29 mouse cellular contexts compared by ENCODE assay signal in genomic region chr15:103375112-103375800, GRCm38 (mm10). TPM values are rescaled to one million over a fixed set of nuclear protein-coding genes. Genes with fewer than 3 reads are reported as not detected.
DNase-seq lines count a peak whose midpoint lies in the region; ATAC-seq and TF ChIP-seq lines count a peak whose summit lies in the region.
"Had no signal": no experiment of that assay in that cellular context is flagged by ENCODE, and none has a peak within 500 bp of the region (broad histone marks: within the 10 kb centered on the region; RNA-seq: fewer than 3 reads in every experiment).

No protein-coding gene starts in this region.

- no peak for DNase-seq in gastrocnemius, adult 2 months
- no peak for DNase-seq in gastrocnemius, postnatal 10 days
- peak; percentile 68 to 70 for DNase-seq in heart, adult 18-20 months
- peak; percentile 57 to 58 for DNase-seq in heart, adult 9 months (ENCODE audit: low spot score in 2 of 2)
- no peak for DNase-seq in heart, postnatal 4 days
- no peak for DNase-seq in stomach, postnatal 0 days (ENCODE audit: low spot score)
- DNase-seq: adrenal gland, adult 8-10 months; adrenal gland, postnatal 14 days; adrenal gland, postnatal 36 days; B cell, adult 2 months; cerebellum, adult 11 months; cerebellum, adult 18-20 months; cerebellum, adult 8-10 months; cerebellum, adult 9-11 months; cerebellum, postnatal 14 days had no signal

- 83% methylated on average over 4 of the region's 4 CpGs for WGBS in heart, embryonic 12.5 days
- 77% methylated on average over 4 of the region's 4 CpGs for WGBS in stomach, postnatal 0 days

- TF ChIP-seq POLR2A in myocyte (IDR thresholded peaks at IDR 0.05; ENCODE audit: insufficient read length, low read depth) = no peak

- no peaks in the 10 kb centered on the region for H3K27me3 ChIP-seq in heart, embryonic 12.5 days (replicated peaks)
- H3K27me3 ChIP-seq in myocyte (ENCODE audit: control insufficient read depth, insufficient read depth, insufficient read length) = no peaks in the 10 kb centered on the region
- H3K27me3 ChIP-seq in stomach, postnatal 0 days (ENCODE audit: control insufficient read depth, insufficient read depth, low read length) = no peaks in the 10 kb centered on the region
- H3K27me3 ChIP-seq: CH12.LX; embryonic facial prominence, embryonic 12.5 days; forebrain, embryonic 13.5 days; forebrain, embryonic 15.5 days; Patski had no signal

- no peaks in the 10 kb centered on the region for H3K9me3 ChIP-seq in heart, embryonic 12.5 days (replicated peaks)
- H3K9me3 ChIP-seq in stomach, postnatal 0 days (ENCODE audit: control insufficient read depth, low read length) = no peaks in the 10 kb centered on the region
- H3K9me3 ChIP-seq: embryonic facial prominence, embryonic 10.5 days; embryonic facial prominence, embryonic 12.5 days; forebrain, embryonic 13.5 days; forebrain, embryonic 15.5 days; G1E had no signal

- intact Hi-C loops in gastrocnemius, adult 2 months (cut with DNase I) = no loop called here

- no peak for TF ChIP-seq EP300 in stomach, postnatal 0 days (optimal IDR thresholded peaks at IDR 0.05)

- H3K36me3 ChIP-seq in heart, embryonic 12.5 days = no peaks in the 10 kb centered on the region
- H3K36me3 ChIP-seq in myocyte (ENCODE audit: control insufficient read depth, insufficient read depth) = no peaks in the 10 kb centered on the region
- no peaks in the 10 kb centered on the region for H3K36me3 ChIP-seq in stomach, postnatal 0 days (ENCODE audit: control insufficient read depth, insufficient read depth, low read length)
- H3K36me3 ChIP-seq: embryonic facial prominence, embryonic 10.5 days; embryonic facial prominence, embryonic 12.5 days; forebrain, embryonic 15.5 days; G1E had no signal

- H3K4me3 ChIP-seq in gastrocnemius, adult 2 months = no peak overlapping the region
- H3K4me3 ChIP-seq in heart, embryonic 12.5 days = no peak overlapping the region
- no peak overlapping the region for H3K4me3 ChIP-seq in myocyte
- H3K4me3 ChIP-seq in stomach, postnatal 0 days (ENCODE audit: low read depth, low read length) = no peak overlapping the region
- H3K4me3 ChIP-seq: embryonic facial prominence, embryonic 10.5 days; embryonic facial prominence, embryonic 12.5 days; forebrain, embryonic 13.5 days; forebrain, embryonic 15.5 days had no signal

- H3K79me2 ChIP-seq in myocyte (ENCODE audit: control insufficient read depth, insufficient read depth) = no peaks in the 10 kb centered on the region

- no peak overlapping the region for H3ac ChIP-seq in myocyte (ENCODE audit: control insufficient read depth, insufficient read length)

- ATAC-seq in heart, embryonic 12.5 days (ENCODE audit: insufficient number of reproducible peaks, low FRiP score) = no peak
- no peak for ATAC-seq in stomach, postnatal 0 days (ENCODE audit: low FRiP score, low TSS enrichment)
- ATAC-seq: activated CD4-positive, CD25-positive, alpha-beta regulatory T cell, adult 4 months; CD4-positive, CD25-positive, alpha-beta regulatory T cell, adult 4 months; forebrain, embryonic 13.5 days; forebrain, embryonic 15.5 days; Patski had no signal

- no peak overlapping the region for H3K9ac ChIP-seq in heart, embryonic 12.5 days
- H3K9ac ChIP-seq in stomach, postnatal 0 days (ENCODE audit: low read length) = no peak overlapping the region
- H3K9ac ChIP-seq: embryonic facial prominence, embryonic 12.5 days; forebrain, embryonic 13.5 days; forebrain, embryonic 15.5 days had no signal

- peak overlapping the region; percentile 72 for H3K27ac ChIP-seq in gastrocnemius, adult 2 months
- no peak overlapping the region for H3K27ac ChIP-seq in heart, embryonic 12.5 days (ENCODE audit: poor library complexity, severe bottlenecking)
- H3K27ac ChIP-seq in stomach, postnatal 0 days (replicated peaks) = no peak overlapping the region
- H3K27ac ChIP-seq: embryonic facial prominence, embryonic 10.5 days; embryonic facial prominence, embryonic 12.5 days; forebrain, embryonic 13.5 days; forebrain, embryonic 15.5 days had no signal

- TF ChIP-seq CTCF in gastrocnemius, adult 2 months (IDR thresholded peaks at IDR 0.05) = no peak
- TF ChIP-seq CTCF in stomach, postnatal 0 days (IDR thresholded peaks at IDR 0.05; ENCODE audit: low read depth) = no peak

- peaks cover 52% of the 10 kb centered on the region for H3K4me1 ChIP-seq in heart, embryonic 12.5 days (replicated peaks)
- H3K4me1 ChIP-seq in stomach, postnatal 0 days (replicated peaks; ENCODE audit: control insufficient read depth, insufficient read depth) = peaks cover 7% of the 10 kb centered on the region; the same call in 1 of the 2 replicates
- H3K4me1 ChIP-seq: forebrain, embryonic 15.5 days had no signal

- H3K4me2 ChIP-seq in heart, embryonic 12.5 days = no peak overlapping the region
- H3K4me2 ChIP-seq in myocyte (ENCODE audit: low read depth) = no peak overlapping the region
- H3K4me2 ChIP-seq in stomach, postnatal 0 days (replicated peaks; ENCODE audit: low read depth) = no peak overlapping the region
- H3K4me2 ChIP-seq: embryonic facial prominence, embryonic 12.5 days; forebrain, embryonic 13.5 days; forebrain, embryonic 15.5 days had no signal

TF ChIP-seq in myocyte, 11 proteins besides CTCF, POLR2A, EP300 and RAD21:
- TF ChIP-seq E2F4 (IDR thresholded peaks at IDR 0.05; ENCODE audit: insufficient read depth) (no peak), MYOD1 (IDR thresholded peaks at IDR 0.05; ENCODE audit: control insufficient read depth in 1 of 3, insufficient read length in 2 of 3, low read depth in 2 of 3) (peak in 1 of 3 experiments; percentile 22), MYOG (IDR thresholded peaks at IDR 0.05; ENCODE audit: control insufficient read depth in 1 of 3, insufficient read depth in 1 of 3, insufficient read length in 2 of 3, low read depth in 2 of 3) (peak in 2 of 3 experiments; percentile 7 to 18), MAX (IDR thresholded peaks at IDR 0.05; ENCODE audit: low read depth) (no peak)

RNA-seq across cellular contexts. Expression of gene Itga5, which starts 8.7 kb away (rescaled TPM):
- total RNA-seq in gastrocnemius, adult 2 months (2021) = 1 to 10 TPM; 5.0 to 10.0 TPM
- 10 to 100 TPM; 27.6 to 40.5 TPM for total RNA-seq in gastrocnemius, postnatal 10 days (2021)
- total RNA-seq in heart, adult 18-20 months (2021) = 10 to 100 TPM; 30.8 to 37.3 TPM
- 111 and 115 TPM in 2 replicates for polyA plus RNA-seq in heart, embryonic 12.5 days (2016; fragmentation: Nextera tagmentation; extraction: Ambion mirVana)
- 100 to 1,000 TPM; 120 to 121 TPM for total RNA-seq in heart, postnatal 4 days (2021)
- polyA plus RNA-seq in myocyte (2012; fragmentation: generic; extraction: Trizol) = 162 TPM
- 28.7 and 36.2 TPM in 2 replicates for polyA plus RNA-seq in stomach, postnatal 0 days (2015; fragmentation: Nextera tagmentation; extraction: Ambion mirVana)

RNA-seq across cellular contexts. Expression of gene Zfp385a, which starts 35.4 kb away (rescaled TPM):
- 10 to 100 TPM in 1 of 2 experiments, 1 to 10 TPM in 1; 8.0 to 13.0 TPM for total RNA-seq in gastrocnemius, adult 2 months (2021)
- total RNA-seq in gastrocnemius, postnatal 10 days (2021) = 10 to 100 TPM; 39.3 to 45.7 TPM
- 10 to 100 TPM in 1 of 2 experiments, 1 to 10 TPM in 1; 8.9 to 10.3 TPM for total RNA-seq in heart, adult 18-20 months (2021)
- polyA plus RNA-seq in heart, embryonic 12.5 days (2016; fragmentation: Nextera tagmentation; extraction: Ambion mirVana) = 9.2 and 10.3 TPM in 2 replicates
- 10 to 100 TPM; 21.9 to 22.0 TPM for total RNA-seq in heart, postnatal 4 days (2021)
- polyA plus RNA-seq in myocyte (2012; fragmentation: generic; extraction: Trizol) = 35.6 TPM
- polyA plus RNA-seq in stomach, postnatal 0 days (2015; fragmentation: Nextera tagmentation; extraction: Ambion mirVana) = 6.0 and 7.4 TPM in 2 replicates
- polyA plus RNA-seq: activated CD4-positive, CD25-positive, alpha-beta regulatory T cell, adult 4 months; CD4-positive, CD25-positive, alpha-beta regulatory T cell, adult 4 months had no signal

RNA-seq across cellular contexts. Expression of gene Gtsf1, which starts 55.0 kb away (rescaled TPM):
- total RNA-seq in gastrocnemius, adult 2 months (2021) = not detected
- total RNA-seq in gastrocnemius, postnatal 10 days (2021) = not detected
- not detected for total RNA-seq in heart, adult 18-20 months (2021)
- 59.5 and 62.3 TPM in 2 replicates for polyA plus RNA-seq in heart, embryonic 12.5 days (2016; fragmentation: Nextera tagmentation; extraction: Ambion mirVana)
- total RNA-seq in heart, postnatal 4 days (2021) = 1 to 10 TPM; 1.3 to 1.8 TPM
- polyA plus RNA-seq in myocyte (2012; fragmentation: generic; extraction: Trizol) = 0.71 TPM
- polyA plus RNA-seq in stomach, postnatal 0 days (2015; fragmentation: Nextera tagmentation; extraction: Ambion mirVana) = not detected in 2 replicates
- total RNA-seq: adrenal gland, adult 18-20 months; adrenal gland, adult 8-10 months; adrenal gland, postnatal 14 days; adrenal gland, postnatal 36 days; CH12.LX; G1E had no signal
- polyA plus RNA-seq: activated CD4-positive, CD25-positive, alpha-beta regulatory T cell, adult 4 months; CD4-positive, CD25-positive, alpha-beta regulatory T cell, adult 4 months; embryonic facial prominence, embryonic 10.5 days; embryonic facial prominence, embryonic 12.5 days; embryonic facial prominence, embryonic 14.5 days; forebrain, embryonic 11.5 days; forebrain, embryonic 13.5 days; forebrain, embryonic 15.5 days; G1E; Patski had no signal

Comparison
In these comparisons a context has a peak if more than half of its experiments do, and no peak if none do; other contexts are left out.
1. DNase-seq: peak in heart, adult 18-20 months (2 of 2) and heart, adult 9 months (2 of 2); none in gastrocnemius, adult 2 months (single experiment), gastrocnemius, postnatal 10 days (single experiment), heart, postnatal 4 days (single experiment) and stomach, postnatal 0 days (single experiment).